Mouse (Mus musculus) neural tube, embryonic 11.5 days (tissue): ENCODE results near the gene Vill. TPM values are rescaled to one million over a fixed set of nuclear protein-coding genes. Genes with fewer than 3 reads are reported as not detected.

Experiments used
- ATAC-seq: fragments of 200-750 bp; cut with Nextera tagmentation; 2 replicates; pipeline ENCODE4 v1.8.0; 2017; ENCODE audit warnings: moderate number of reproducible peaks, mild to moderate bottlenecking, moderate TSS enrichment, moderate library complexity; ENCODE audit not compliant: insufficient read depth, low FRiP score, low TSS enrichment
- DNase-seq: peaks from one replicate; pipeline ENCODE4 v3.0.0-alpha.2; 2015; ENCODE audit warnings: low spot score
- H3K27ac ChIP-seq: fragments of 300-500 bp; sonication (generic); 2 replicates; pipeline ENCODE4 v1.5.1; 2014; ENCODE audit warnings: low read depth, mild to moderate bottlenecking, low read length
- H3K27me3 ChIP-seq: fragments of 300-500 bp; sonication (generic); 2 replicates; pipeline ENCODE4 v1.6.1; 2014; ENCODE audit warnings: mild to moderate bottlenecking, low read length, mixed read lengths; ENCODE audit not compliant: control insufficient read depth, insufficient read depth
- H3K36me3 ChIP-seq: fragments of 300-500 bp; sonication (generic); 2 replicates; pipeline ENCODE4 v1.6.1; 2014; ENCODE audit warnings: mild to moderate bottlenecking, low read length, moderate library complexity, mixed read lengths; ENCODE audit not compliant: control insufficient read depth, insufficient read depth
- H3K4me1 ChIP-seq: fragments of 300-500 bp; sonication (generic); 2 replicates; pipeline ENCODE4 v1.6.1; 2014; ENCODE audit warnings: low read length, mixed read lengths; ENCODE audit not compliant: control insufficient read depth, insufficient read depth
- H3K4me2 ChIP-seq: fragments of 300-500 bp; sonication (generic); 2 replicates; pipeline ENCODE4 v1.6.1; 2014; ENCODE audit warnings: low read depth, mild to moderate bottlenecking, moderate library complexity
- H3K4me3 ChIP-seq: fragments of 300-500 bp; sonication (generic); 2 replicates; pipeline ENCODE4 v1.5.1; 2014; ENCODE audit warnings: low read depth, low read length
- H3K9ac ChIP-seq: fragments of 300-500 bp; sonication (generic); 2 replicates; pipeline ENCODE4 v1.6.1; 2014; ENCODE audit warnings: mild to moderate bottlenecking, low read length
- H3K9me3 ChIP-seq: fragments of 300-500 bp; sonication (generic); 2 replicates; pipeline ENCODE4 v1.6.1; 2016; ENCODE audit warnings: low read length; ENCODE audit not compliant: control insufficient read depth
- WGBS: fragments of 180-500 bp; shearing (Covaris S2); extraction: QIAGEN DNeasy Blood & Tissue Kit; methylation state at CpG from one replicate; pipeline ENCODE4 v1.1.7; 2014; 5-methylcytosine and 5-hydroxymethylcytosine counted together
- polyA plus RNA-seq: library from polyadenylated mRNA; unstranded; fragments of >200 nt; fragmentation: Nextera tagmentation; extraction: Ambion mirVana; gene quantifications from 2 replicates; pipeline ENCODE4 v1.2.1, GENCODE M21; 2014

Vill gene
- polyA plus RNA-seq, 1 experiment from 2014 or later: 12.1 TPM

GRCm38 (mm10) chr9:119093419-119094295 is 41.1 kb downstream of the Vill start, which contains the start of gene Plcd1:
Gene Plcd1, minus strand, starts transcription at chr9:119093502.
- DNase-seq: peak; percentile 84
- Histone ChIP-seq H3K4me1 (peaks cover 25% of the 10 kb centered on the region), H3K27me3 (peaks cover 10% of the 10 kb centered on the region)

GRCm38 (mm10) chr9:119094462-119095109 is 42.0 kb downstream of the Vill start:
- Histone ChIP-seq H3K27me3 (peaks cover 10% of the 10 kb centered on the region), H3K4me1 (peaks cover 22% of the 10 kb centered on the region), H3K4me2 (no peak overlapping the region), H3K36me3 (no peaks in the 10 kb centered on the region), H3K4me3 (no peak overlapping the region), H3K9ac (no peak overlapping the region), H3K27ac (no peak overlapping the region), H3K9me3 (no peaks in the 10 kb centered on the region)
- WGBS: 81% methylated on average over 13 of the region's 13 CpGs
- ATAC-seq: no peak
- no peak for DNase-seq

More at GRCm38 (mm10) chr9:119093419-119094295, 41.1 kb downstream of the Vill start, which contains the start of gene Plcd1:
- WGBS: 9% methylated on average over 44 of the region's 45 CpGs
- Histone ChIP-seq H3K4me3 (peak within 1 kb of the TSS; percentile 51), H3K9me3 (no peaks in the 10 kb centered on the region), H3K27ac (peak within 1 kb of the TSS; percentile 56; the same call in 1 of the 2 replicates), H3K4me2 (peak within 1 kb of the TSS; percentile 77), H3K9ac (peak within 1 kb of the TSS; percentile 60), H3K36me3 (no peaks in the 10 kb centered on the region)
- peak; percentile 74 for ATAC-seq

DNA sequence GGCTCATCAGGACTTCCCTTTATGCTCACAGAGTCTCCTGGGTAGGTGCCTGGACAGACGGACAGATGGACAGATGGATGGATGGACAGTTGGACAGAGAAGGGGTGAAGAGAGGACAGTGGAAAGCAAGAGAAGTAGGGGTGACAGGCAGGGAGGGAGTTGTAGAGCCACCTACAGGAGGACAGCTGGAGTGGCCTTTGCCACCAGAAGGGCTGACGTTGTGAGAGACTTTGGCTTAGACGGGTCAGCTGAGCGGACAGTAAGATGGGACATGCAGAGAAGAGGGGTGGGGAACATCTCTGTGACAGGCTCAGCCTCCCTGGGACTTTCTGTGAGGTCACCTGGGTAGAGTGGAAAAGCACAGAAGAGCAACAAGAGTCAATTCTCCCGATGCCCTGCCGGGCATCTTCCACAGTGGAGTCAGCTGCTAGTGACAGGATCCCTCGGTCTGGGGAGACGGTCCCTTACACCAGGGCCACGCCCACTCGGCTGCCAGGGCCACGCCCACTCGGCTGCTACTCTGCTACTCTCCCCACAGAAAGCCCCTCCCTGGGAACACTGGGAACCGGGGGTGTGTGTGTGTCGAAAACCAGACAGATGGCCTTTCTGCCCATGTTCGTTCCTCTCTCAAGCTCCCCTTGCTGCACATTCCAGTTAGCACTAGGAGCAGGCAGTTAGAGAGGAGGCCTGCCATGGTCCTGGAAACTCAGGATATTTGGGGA is 47.8 kb downstream of the Vill start:
- peak; percentile 51 for DNase-seq

GRCm38 (mm10) chr9:119101992-119102782 is 49.6 kb downstream of the Vill start, which contains the start of gene Dlec1:
Gene Dlec1, plus strand, starts transcription at chr9:119102478.
- Histone ChIP-seq H3K4me1 (0 out of 2 replicates have a peak, but pooled peaks cover 5% of the 10 kb centered on the region), H3K9ac (peak within 1 kb of the TSS; percentile 47; the same call in 1 of the 2 replicates), H3K27me3 (no peaks in the 10 kb centered on the region), H3K4me2 (peak within 1 kb of the TSS; percentile 75), H3K36me3 (no peaks in the 10 kb centered on the region), H3K4me3 (peak within 1 kb of the TSS; percentile 55), H3K27ac (no peak within 1 kb of the TSS), H3K9me3 (no peaks in the 10 kb centered on the region)
- peak; percentile 83 for DNase-seq
- 3% methylated on average over 44 of the region's 44 CpGs for WGBS
- peak; percentile 80 for ATAC-seq

More for the DNA sequence above, 47.8 kb downstream of the Vill start:
- Histone ChIP-seq H3K4me1 (0 out of 2 replicates have a peak, but pooled peaks cover 5% of the 10 kb centered on the region), H3K36me3 (no peaks in the 10 kb centered on the region), H3K4me3 (no peak overlapping the region), H3K27me3 (no peaks in the 10 kb centered on the region), H3K4me2 (no peak overlapping the region), H3K9me3 (no peaks in the 10 kb centered on the region), H3K9ac (no peak overlapping the region), H3K27ac (no peak overlapping the region)
- peak; percentile 48; the same call in 1 of the 2 replicates for ATAC-seq
- WGBS: 16% methylated on average over 15 of the region's 15 CpGs

DNA sequence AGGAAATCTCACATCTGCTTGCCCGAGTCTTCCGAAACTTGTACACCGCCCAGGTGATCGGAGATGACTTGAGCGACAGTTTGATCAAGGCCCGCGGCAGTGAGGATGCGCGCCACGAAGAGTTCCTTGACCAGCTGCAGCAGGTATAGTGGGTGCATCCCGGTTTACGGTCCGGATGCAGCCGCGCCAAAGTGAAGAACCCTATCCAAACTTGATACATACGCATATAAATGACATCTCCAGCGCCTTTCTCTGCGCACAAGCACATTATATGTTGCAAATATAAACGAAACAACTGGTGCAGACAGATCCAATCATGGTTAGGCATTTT is 50.2 kb downstream of the Vill start:
- 4% methylated on average over 19 of the region's 19 CpGs for WGBS
- ATAC-seq (no peak), DNase-seq (no peak)
- 0 out of 2 replicates have a peak, but pooled peaks cover 5% of the 10 kb centered on the region for H3K4me1 ChIP-seq
- peak overlapping the region; percentile 75 for H3K4me2 ChIP-seq
- no peaks in the 10 kb centered on the region for H3K27me3 ChIP-seq
- no peaks in the 10 kb centered on the region for H3K9me3 ChIP-seq
- H3K4me3 ChIP-seq: peak overlapping the region; percentile 55
- no peaks in the 10 kb centered on the region for H3K36me3 ChIP-seq
- H3K27ac ChIP-seq: no peak overlapping the region
- H3K9ac ChIP-seq: 0 out of 2 replicates have a peak overlapping the region, but pooled peaks have one; percentile 47

DNA sequence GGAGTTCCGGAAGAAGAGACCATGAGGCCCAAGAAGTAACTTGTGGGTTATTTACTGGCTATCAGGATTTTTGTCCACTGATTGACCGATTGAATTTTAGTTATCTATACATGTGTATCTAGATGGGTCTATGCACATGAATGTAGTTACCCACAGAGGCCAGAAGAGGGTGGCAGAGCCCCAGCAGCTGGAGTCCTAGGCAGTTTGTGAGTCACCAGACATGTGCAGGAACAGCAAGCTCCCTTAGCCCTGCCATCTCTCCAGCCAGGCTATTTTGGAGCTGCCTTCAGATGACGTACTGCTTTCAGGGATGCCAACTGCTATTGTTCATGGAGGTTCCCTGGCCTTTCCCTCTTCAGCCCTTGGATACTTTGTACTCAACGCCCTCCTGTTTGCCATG is 55.0 kb downstream of the Vill start:
- DNase-seq (peak; percentile 52), ATAC-seq (no peak)
- Histone ChIP-seq H3K4me3 (no peak overlapping the region), H3K36me3 (no peaks in the 10 kb centered on the region), H3K4me1 (0 out of 2 replicates have a peak, but pooled peaks cover 4% of the 10 kb centered on the region), H3K9ac (no peak overlapping the region), H3K27me3 (no peaks in the 10 kb centered on the region), H3K4me2 (no peak overlapping the region), H3K27ac (no peak overlapping the region), H3K9me3 (no peaks in the 10 kb centered on the region)
- 90% methylated on average over 4 of the region's 4 CpGs for WGBS

- Histone ChIP-seq H3K4me1 (0 out of 2 replicates have a peak, but pooled peaks cover 4% of the 10 kb centered on the region), H3K36me3 (no peaks in the 10 kb centered on the region), H3K4me2 (no peak overlapping the region), H3K9me3 (no peaks in the 10 kb centered on the region), H3K9ac (no peak overlapping the region), H3K27ac (no peak overlapping the region), H3K4me3 (no peak overlapping the region), H3K27me3 (no peaks in the 10 kb centered on the region)
- 60% methylated on average over 12 of the region's 12 CpGs for WGBS
- DNase-seq: no peak
- no peak for ATAC-seq
These were observed 57.2 kb downstream of the Vill start for GRCm38 (mm10) chr9:119109685-119110353.
